8 mouse cellular contexts compared by ENCODE assay signal in genomic region chr15:84680545-84681454, GRCm38 (mm10). TPM values are rescaled to one million over a fixed set of nuclear protein-coding genes. Genes with fewer than 3 reads are reported as not detected.
DNase-seq lines count a peak whose midpoint lies in the region; ATAC-seq lines count a peak whose summit lies in the region.

No protein-coding gene starts in this region.

- no peaks in the 10 kb centered on the region for H3K9me3 ChIP-seq in erythroblast, embryonic 14.5 days (ENCODE audit: control insufficient read depth, low read length)
- no peaks in the 10 kb centered on the region for H3K9me3 ChIP-seq in heart, embryonic 15.5 days (replicated peaks)

- ATAC-seq in heart, embryonic 15.5 days (replicated peaks; ENCODE audit: insufficient number of reproducible peaks, insufficient read depth, low FRiP score, low read depth) = peak; percentile 79

- peak overlapping the region; percentile 78 for H3K9ac ChIP-seq in heart, embryonic 15.5 days

- H3K36me3 ChIP-seq in erythroblast, embryonic 14.5 days (ENCODE audit: control insufficient read depth) = no peaks in the 10 kb centered on the region
- no peaks in the 10 kb centered on the region for H3K36me3 ChIP-seq in heart, embryonic 15.5 days

- H3K27ac ChIP-seq in heart, embryonic 15.5 days = peak overlapping the region; percentile 71

- under 1% methylated on average over 55 of the region's 77 CpGs for whole genome bisulfite sequencing in heart, embryonic 15.5 days

- H3K4me2 ChIP-seq in heart, embryonic 15.5 days = peak overlapping the region; percentile 94

- DNase-seq in CD4-positive helper T cell, adult 2 months (ENCODE audit: low read depth, low spot score) = peak; percentile 51
- peak; percentile 88 to 93 for DNase-seq in adrenal gland, adult 18-20 months (ENCODE audit: low spot score in 2 of 2)
- DNase-seq in kidney, postnatal 10 days = peak; percentile 96
- peak; percentile 94 for DNase-seq in lung, postnatal 10 days
- DNase-seq in ovary, postnatal 36 days (ENCODE audit: low spot score) = peak; percentile 91
- peak; percentile 84 to 96 for DNase-seq in urinary bladder, adult 18-20 months (ENCODE audit: low spot score in 2 of 2)

- H3K27me3 ChIP-seq in erythroblast, embryonic 14.5 days (ENCODE audit: control insufficient read depth) = peaks cover 27% of the 10 kb centered on the region
- no peaks in the 10 kb centered on the region for H3K27me3 ChIP-seq in heart, embryonic 15.5 days

- H3K4me1 ChIP-seq in erythroblast, embryonic 14.5 days (ENCODE audit: control insufficient read depth) = peaks cover 10% of the 10 kb centered on the region
- H3K4me1 ChIP-seq in heart, embryonic 15.5 days (replicated peaks) = peaks cover 38% of the 10 kb centered on the region

- H3K4me3 ChIP-seq in erythroblast, embryonic 14.5 days (replicated peaks) = peak overlapping the region; percentile 61
- H3K4me3 ChIP-seq in heart, embryonic 15.5 days = peak overlapping the region; percentile 75

RNA-seq across cellular contexts. Expression of gene Prr5, which starts 11.4 kb away (rescaled TPM):
- 10 to 100 TPM in 1 of 2 experiments, 1 to 10 TPM in 1; 5.5 to 11.0 TPM for total RNA-seq in adrenal gland, adult 18-20 months (2021)
- polyA plus RNA-seq in erythroblast, embryonic 14.5 days (2012) = 0.22 and 0.30 TPM in 2 replicates
- polyA plus RNA-seq in heart, embryonic 15.5 days (2015; fragmentation: Nextera tagmentation; extraction: Ambion mirVana) = 11.8 and 18.0 TPM in 2 replicates

RNA-seq across cellular contexts. Expression of gene Arhgap8, which starts 39.1 kb away (rescaled TPM):
- total RNA-seq in adrenal gland, adult 18-20 months (2021) = 1 to 10 TPM in 1 of 2 experiments, under 1 TPM in 1; 0.53 to 1.3 TPM
- polyA plus RNA-seq in erythroblast, embryonic 14.5 days (2012) = not detected in 2 replicates
- 3.5 and 8.6 TPM in 2 replicates for polyA plus RNA-seq in heart, embryonic 15.5 days (2015; fragmentation: Nextera tagmentation; extraction: Ambion mirVana)

Comparison
In these comparisons a context has a peak if more than half of its experiments do, and no peak if none do; other contexts are left out.
1. Peak in every context shown above with its lines: DNase-seq, ATAC-seq, H3K4me3 ChIP-seq and H3K27ac ChIP-seq.